Mouse (Mus musculus): ENCODE measurements around the gene Mtap. TPM values are rescaled to one million over a fixed set of nuclear protein-coding genes. Genes with fewer than 3 reads are reported as not detected.

Mtap gene
- polyA plus RNA-seq, 1 experiment from 2014 or later = 95.0 TPM

DNA sequence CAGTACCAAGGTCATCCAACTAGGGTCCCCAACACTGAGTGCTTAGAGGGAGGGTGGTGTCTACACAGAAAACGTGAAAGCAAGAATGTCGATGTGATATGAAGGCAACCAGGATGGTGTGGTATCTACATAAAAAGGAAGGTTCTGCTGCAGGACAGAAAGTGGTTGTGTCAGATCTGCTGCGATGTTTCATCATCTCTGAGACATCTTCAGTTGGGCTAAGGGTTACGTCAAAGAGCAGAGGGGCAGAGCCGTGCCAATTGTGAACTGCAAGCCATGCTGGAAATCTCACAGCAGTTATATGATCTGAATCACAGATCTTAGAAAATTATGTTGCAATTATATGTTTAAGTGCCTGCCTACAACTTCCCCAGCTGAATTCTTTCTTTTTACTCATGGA lies 16.6 kb upstream of the Mtap start:
- Histone ChIP-seq H3K36me3 (no peaks in the 10 kb centered on the region), H3K4me1 (peaks cover 11% of the 10 kb centered on the region), H3K4me3 (no peak overlapping the region), H3K27me3 (ENCODE audit: insufficient read depth, poor library complexity, severe bottlenecking) (no peaks in the 10 kb centered on the region), H3K9me3 (no peaks in the 10 kb centered on the region), H3K27ac (no peak overlapping the region)
- WGBS = 86% methylated on average over 5 of the region's 5 CpGs
- DNase-seq (ENCODE audit: low spot score) = no peak

DNA sequence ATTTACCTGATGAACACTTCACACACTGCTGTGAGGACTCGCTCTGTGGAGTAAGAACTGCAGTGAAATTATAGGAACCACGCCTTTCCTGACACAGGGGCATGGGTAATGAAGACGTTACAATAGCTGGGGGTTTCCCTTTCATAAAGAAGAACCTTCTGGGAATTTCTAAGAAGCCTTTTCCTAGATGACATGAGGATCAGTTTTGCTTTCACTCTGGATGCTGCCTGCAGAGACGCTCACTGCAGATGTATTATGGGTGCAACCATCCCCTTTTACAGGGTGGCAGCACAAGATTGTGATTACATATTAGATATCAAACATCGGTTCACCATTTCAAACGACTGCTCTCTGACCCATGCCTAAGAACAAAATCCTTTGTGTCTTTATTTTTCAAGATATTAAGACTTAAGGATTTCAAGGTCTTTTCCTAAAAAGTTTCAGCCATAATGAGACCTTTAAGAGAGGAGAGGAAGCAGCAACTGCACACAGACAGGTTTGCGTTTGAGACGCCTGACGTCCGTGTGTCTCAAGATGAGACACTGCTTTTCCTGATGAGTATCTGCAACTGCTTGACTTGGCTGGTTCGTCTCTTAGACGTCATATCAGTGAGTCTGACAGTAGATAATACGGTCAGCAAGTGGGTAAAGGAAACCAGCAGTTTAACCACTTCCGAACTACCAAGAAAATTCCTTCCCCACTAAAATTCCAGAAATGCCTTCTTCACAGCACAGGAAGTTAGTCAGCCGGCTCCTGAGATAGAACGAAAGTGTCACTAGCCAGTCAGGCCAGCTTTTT lies 13.3 kb upstream of the Mtap start:
- WGBS = 30% methylated on average over 16 of the region's 16 CpGs
- H3K36me3 ChIP-seq = no peaks in the 10 kb centered on the region
- H3K4me3 ChIP-seq = peak overlapping the region; percentile 22
- H3K27me3 ChIP-seq (ENCODE audit: insufficient read depth, poor library complexity, severe bottlenecking) = no peaks in the 10 kb centered on the region
- H3K9me3 ChIP-seq = no peaks in the 10 kb centered on the region
- H3K27ac ChIP-seq = 0 out of 2 replicates have a peak overlapping the region, but pooled peaks have one; percentile 1
- DNase-seq (ENCODE audit: low spot score) = no peak
- H3K4me1 ChIP-seq = peaks cover 20% of the 10 kb centered on the region

DNA sequence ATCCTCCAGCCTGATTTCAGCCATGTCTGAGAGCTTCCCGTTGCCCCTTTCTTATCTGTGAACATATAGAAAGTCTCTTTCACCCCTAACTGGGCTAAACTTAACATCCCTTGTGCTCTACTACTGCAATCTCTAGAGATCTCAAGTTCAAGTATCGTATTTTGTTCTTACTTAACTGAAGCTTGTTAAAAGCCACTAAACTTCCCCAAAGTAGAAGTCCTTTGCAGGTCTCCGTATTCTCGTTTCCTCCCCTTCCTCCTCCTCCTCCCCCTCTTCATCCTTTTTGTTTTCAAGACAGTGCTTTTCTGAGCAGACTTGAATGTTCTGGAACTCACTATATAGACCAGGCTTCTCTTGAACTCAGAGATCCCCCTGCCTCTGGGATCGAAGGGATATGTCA lies 9.2 kb upstream of the Mtap start:
- Histone ChIP-seq H3K9me3 (no peaks in the 10 kb centered on the region), H3K4me3 (peak overlapping the region; percentile 35; the same call in 1 of the 2 replicates), H3K36me3 (no peaks in the 10 kb centered on the region), H3K4me1 (peaks cover 24% of the 10 kb centered on the region), H3K27me3 (ENCODE audit: insufficient read depth, poor library complexity, severe bottlenecking) (no peaks in the 10 kb centered on the region), H3K27ac (peak overlapping the region; percentile 62; the same call in 1 of the 2 replicates)
- WGBS = 40% methylated on average over 5 of the region's 5 CpGs
- no peak for DNase-seq (ENCODE audit: low spot score)

DNA sequence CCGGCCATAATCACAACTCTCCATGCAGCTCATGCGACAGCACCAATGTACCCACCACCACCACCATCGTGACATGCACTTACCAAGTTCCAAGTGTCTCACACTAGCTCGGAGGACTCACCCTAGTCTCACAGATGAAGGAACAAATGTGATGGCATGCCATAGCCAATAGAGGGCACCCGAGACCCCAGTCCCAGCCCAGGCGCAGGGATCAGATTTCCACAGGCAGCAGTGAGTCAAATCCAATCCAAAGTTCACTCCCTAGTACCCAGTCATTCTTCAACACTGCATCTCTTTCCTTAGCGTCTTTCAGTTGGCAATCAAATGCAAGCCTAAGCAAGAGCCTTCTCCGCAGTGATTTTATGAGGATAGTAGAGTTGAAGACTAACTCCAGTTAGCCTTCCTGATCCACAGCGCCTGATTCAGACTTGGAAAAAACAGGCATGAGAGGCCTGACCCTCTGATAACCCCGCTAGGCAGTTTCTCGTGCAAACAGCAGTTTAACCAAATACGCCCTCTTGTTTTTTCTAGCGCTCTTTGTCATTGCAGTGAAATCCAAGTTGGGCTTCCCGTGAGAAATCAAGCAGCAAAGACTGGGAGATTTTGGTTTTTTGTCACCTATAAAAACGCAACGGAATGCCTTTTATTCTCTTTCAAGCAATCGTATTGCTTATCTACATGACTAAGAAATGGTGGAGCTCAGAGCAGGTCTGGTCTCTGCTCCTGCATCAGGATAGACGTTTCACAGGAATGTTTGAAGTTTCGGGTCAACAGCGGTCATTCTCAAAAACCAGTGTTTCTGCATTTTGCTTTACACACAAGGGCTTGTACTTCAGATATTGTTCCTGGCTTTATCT lies 8.6 kb upstream of the Mtap start:
- WGBS = 18% methylated on average over 20 of the region's 20 CpGs
- Histone ChIP-seq H3K4me3 (peak overlapping the region; percentile 35), H3K4me1 (peaks cover 24% of the 10 kb centered on the region), H3K27me3 (ENCODE audit: insufficient read depth, poor library complexity, severe bottlenecking) (no peaks in the 10 kb centered on the region), H3K36me3 (no peaks in the 10 kb centered on the region), H3K9me3 (no peaks in the 10 kb centered on the region), H3K27ac (peak overlapping the region; percentile 62)
- DNase-seq (ENCODE audit: low spot score) = peak; percentile 84

DNA sequence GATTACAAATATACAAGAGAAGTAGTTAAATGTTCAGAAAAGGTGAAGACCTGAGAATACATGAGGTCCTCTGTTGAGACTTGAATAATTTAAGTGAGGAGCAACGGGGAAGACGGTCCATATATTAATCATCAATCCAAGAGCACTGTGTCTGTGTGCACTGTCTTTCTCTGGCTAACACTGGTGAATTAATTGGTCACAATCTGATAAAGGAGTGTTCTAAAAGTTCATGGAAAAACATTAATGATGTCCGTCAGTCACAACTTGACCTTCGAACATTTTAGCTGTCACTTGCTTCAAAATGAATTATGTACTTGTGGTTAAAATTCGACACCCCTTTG lies 8.0 kb upstream of the Mtap start:
- H3K4me1 ChIP-seq = peaks cover 22% of the 10 kb centered on the region
- WGBS = 73% methylated on average over 5 of the region's 5 CpGs
- DNase-seq (ENCODE audit: low spot score) = no peak
- H3K27ac ChIP-seq = no peak overlapping the region
- H3K36me3 ChIP-seq = no peaks in the 10 kb centered on the region
- H3K27me3 ChIP-seq (ENCODE audit: insufficient read depth, poor library complexity, severe bottlenecking) = no peaks in the 10 kb centered on the region
- no peak overlapping the region for H3K4me3 ChIP-seq
- no peaks in the 10 kb centered on the region for H3K9me3 ChIP-seq

DNA sequence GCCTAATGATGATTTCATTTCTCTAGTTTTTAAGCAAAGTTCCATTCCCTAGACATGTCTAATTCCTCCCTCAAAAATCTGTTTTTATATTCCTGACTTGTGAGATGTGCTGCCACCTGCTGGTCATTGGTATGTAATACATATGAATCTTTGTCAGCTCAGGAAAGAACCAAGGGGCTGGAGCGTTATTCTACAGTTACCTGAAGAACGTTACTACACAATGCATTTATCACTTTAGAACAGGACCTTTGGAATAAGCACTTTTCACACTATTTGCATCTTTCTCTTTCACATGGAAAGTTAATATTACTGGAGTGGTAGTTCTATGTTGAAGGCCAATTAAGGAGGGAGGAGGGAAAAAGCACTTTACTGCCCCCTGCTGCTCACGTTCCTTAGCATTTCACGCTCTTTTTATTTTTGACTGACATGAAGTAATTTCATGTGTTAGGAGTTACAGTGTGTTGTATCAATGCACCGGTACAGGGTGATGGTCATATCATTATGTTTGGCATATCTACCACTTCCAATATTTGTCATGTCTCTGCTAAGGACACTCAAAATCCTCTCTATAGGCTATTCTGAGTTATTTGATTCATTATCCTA lies 7.5 kb upstream of the Mtap start:
- H3K4me1 ChIP-seq = peaks cover 17% of the 10 kb centered on the region
- DNase-seq (ENCODE audit: low spot score) = no peak
- no peaks in the 10 kb centered on the region for H3K9me3 ChIP-seq
- H3K27ac ChIP-seq = no peak overlapping the region
- peak overlapping the region; percentile 31; the same call in 1 of the 2 replicates for H3K4me3 ChIP-seq
- H3K27me3 ChIP-seq (ENCODE audit: insufficient read depth, poor library complexity, severe bottlenecking) = no peaks in the 10 kb centered on the region
- no peaks in the 10 kb centered on the region for H3K36me3 ChIP-seq
- WGBS = 6% methylated on average over 5 of the region's 5 CpGs

DNA sequence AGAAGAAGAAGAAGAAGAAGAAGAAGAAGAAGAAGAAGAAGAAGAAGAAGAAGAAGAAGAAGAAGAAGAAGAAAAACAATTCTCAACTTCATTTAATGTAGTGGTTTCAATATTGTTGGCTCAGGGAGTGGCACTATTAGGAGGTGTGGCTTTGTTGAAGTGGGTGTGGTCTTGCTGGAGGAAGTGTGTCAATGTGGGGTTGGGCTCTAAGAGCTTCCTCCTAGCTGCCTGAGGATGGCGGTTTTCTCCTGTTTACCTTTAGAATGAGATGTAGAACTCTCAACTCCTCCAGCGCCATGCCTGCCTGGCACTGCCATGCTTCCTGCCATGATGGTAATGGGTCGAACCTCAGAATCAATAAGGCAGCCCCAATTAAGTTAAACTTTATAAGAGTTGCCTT lies 5.1 kb upstream of the Mtap start:
- WGBS = 83% methylated on average over 3 of the region's 3 CpGs
- no peaks in the 10 kb centered on the region for H3K27me3 ChIP-seq (ENCODE audit: insufficient read depth, poor library complexity, severe bottlenecking)
- no peaks in the 10 kb centered on the region for H3K9me3 ChIP-seq
- H3K36me3 ChIP-seq = no peaks in the 10 kb centered on the region
- DNase-seq (ENCODE audit: low spot score) = no peak
- peaks cover 15% of the 10 kb centered on the region for H3K4me1 ChIP-seq
- H3K27ac ChIP-seq = no peak overlapping the region
- H3K4me3 ChIP-seq = no peak overlapping the region

DNA sequence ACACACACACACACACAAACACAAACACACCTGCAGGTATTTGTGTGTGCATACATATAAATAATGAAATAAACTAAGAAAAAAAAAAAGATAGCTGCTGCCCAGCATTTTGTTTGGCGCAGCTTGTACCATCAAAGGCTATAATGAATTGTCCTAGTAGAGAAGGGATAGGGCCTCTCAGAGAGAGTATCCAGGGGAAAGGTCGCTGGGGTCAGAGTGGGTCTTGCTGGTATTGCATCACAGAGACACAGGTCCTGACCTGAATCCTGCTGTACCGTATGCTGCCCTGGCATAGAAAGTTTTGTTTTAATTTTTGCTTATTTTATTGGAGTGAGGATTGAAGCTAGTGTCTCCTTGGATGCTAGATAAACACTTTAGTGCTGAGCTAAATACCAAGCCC lies 566 bp upstream of the Mtap start:
- Histone ChIP-seq H3K4me1 (peaks cover 31% of the 10 kb centered on the region), H3K27me3 (ENCODE audit: insufficient read depth, poor library complexity, severe bottlenecking) (no peaks in the 10 kb centered on the region), H3K9me3 (no peaks in the 10 kb centered on the region), H3K36me3 (no peaks in the 10 kb centered on the region), H3K27ac (peak overlapping the region; percentile 93; the same call in 1 of the 2 replicates), H3K4me3 (peak overlapping the region; percentile 89; the same call in 1 of the 2 replicates)
- DNase-seq (ENCODE audit: low spot score) = no peak
- 44% methylated on average over 3 of the region's 3 CpGs for WGBS

DNA sequence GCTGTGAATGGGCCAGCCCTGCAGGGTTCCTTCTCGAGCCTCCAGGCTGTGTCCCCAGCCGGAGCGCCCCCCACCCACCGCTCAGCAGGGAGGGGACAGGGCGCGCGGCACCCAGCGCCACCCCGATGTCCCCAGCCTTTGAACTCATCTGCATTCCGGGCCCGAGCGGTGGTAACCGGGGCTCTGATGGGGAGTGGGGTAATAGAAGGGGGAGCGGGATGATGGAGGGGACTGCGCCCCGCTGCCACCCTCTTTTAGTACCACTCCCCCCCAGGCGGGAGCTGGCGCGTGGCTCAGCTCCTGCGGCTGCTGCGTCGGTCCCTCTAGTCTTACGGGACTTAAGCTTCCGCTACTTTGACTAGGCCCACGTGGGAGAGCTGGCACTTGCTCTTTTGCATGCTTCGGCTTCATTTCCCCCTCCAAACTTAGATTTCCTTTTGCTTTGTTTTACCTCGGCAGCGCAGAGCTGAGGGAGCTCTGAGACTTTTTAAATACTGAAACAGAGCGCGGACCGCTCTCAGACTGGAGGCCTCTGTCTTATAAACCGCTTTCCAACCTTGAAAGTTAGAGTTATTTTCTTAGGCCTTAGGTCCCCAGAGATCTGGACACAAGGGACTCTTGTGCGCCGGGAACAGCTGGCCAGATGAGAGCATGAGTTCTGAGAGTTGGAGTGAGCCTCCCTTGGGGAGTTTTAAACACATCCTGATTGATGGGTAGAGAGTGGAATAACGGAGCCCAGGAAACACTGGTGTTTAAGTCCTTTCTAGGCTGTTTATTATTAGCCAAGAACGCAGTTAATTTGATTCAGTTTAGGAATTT lies 829 bp downstream of the Mtap start:
- no peak for DNase-seq (ENCODE audit: low spot score)
- H3K4me1 ChIP-seq = peaks cover 32% of the 10 kb centered on the region
- under 1% methylated on average over 36 of the region's 36 CpGs for WGBS
- H3K4me3 ChIP-seq = peak overlapping the region; percentile 89
- H3K27me3 ChIP-seq (ENCODE audit: insufficient read depth, poor library complexity, severe bottlenecking) = no peaks in the 10 kb centered on the region
- no peaks in the 10 kb centered on the region for H3K36me3 ChIP-seq
- H3K27ac ChIP-seq = peak overlapping the region; percentile 93
- H3K9me3 ChIP-seq = no peaks in the 10 kb centered on the region

DNA sequence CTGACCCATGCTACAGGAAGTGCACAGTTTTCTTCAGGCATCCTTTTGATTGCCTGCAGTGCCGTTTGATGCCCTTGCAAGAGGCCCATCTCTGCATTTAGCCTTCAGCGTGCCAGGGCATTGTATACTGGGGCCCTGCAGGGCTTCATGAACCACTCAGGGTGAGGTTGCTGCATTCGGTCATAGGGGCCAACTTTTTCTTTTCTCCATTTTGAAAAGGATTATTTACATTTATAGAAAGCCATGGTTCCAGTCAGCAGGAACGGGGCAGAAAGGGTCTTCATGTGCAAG lies 1.4 kb downstream of the Mtap start:
- peaks cover 32% of the 10 kb centered on the region for H3K4me1 ChIP-seq
- H3K4me3 ChIP-seq = peak overlapping the region; percentile 89
- no peaks in the 10 kb centered on the region for H3K27me3 ChIP-seq (ENCODE audit: insufficient read depth, poor library complexity, severe bottlenecking)
- H3K9me3 ChIP-seq = no peaks in the 10 kb centered on the region
- peak overlapping the region; percentile 93; the same call in 1 of the 2 replicates for H3K27ac ChIP-seq
- no peaks in the 10 kb centered on the region for H3K36me3 ChIP-seq
- DNase-seq (ENCODE audit: low spot score) = no peak
- WGBS = 29% methylated on average over 4 of the region's 4 CpGs

DNA sequence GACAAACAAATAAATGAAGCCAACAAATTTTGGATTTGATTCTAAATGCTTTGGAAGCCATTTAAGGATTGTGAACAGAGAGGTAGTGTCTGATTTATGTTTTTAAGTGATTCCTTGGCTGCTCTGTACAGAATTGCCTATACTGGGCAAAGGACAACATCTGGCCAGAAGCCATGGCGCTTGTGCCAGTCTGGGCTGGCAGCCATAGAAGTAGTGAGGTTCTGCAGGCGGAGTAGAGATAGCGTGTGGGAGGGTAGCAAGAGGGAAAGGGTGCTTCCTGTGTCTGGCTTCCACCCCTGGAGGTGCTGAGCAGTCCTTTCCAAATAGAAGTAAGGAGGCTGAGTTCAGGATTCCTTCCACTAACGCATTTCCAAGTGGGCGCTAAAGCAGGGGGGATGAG lies 3.9 kb downstream of the Mtap start:
- no peak for DNase-seq (ENCODE audit: low spot score)
- H3K4me3 ChIP-seq = no peak overlapping the region
- H3K27me3 ChIP-seq (ENCODE audit: insufficient read depth, poor library complexity, severe bottlenecking) = no peaks in the 10 kb centered on the region
- H3K9me3 ChIP-seq = no peaks in the 10 kb centered on the region
- H3K4me1 ChIP-seq = peaks cover 32% of the 10 kb centered on the region
- H3K36me3 ChIP-seq = peaks cover 6% of the 10 kb centered on the region; the same call in 1 of the 2 replicates
- no peak overlapping the region for H3K27ac ChIP-seq
- 62% methylated on average over 5 of the region's 5 CpGs for WGBS

DNA sequence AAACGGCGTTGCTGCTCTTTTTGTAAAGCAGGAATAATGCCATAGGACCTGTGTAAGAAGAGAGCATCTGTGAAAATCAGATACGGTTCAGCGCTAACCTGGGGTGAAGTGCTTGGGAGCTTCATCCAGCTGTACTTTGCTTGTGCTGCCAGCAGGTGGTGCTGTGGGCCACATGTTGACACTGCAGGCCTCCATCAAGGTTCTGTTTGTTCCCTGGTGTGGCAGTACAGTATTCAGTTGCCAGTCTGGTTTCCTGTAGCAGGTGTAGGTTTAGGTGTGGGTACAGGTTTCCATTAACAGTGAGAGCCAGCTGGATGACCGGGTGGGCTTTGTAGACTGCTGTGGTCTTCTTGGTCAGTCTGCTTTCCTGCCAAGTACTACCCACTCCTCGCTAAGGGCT lies 8.5 kb downstream of the Mtap start:
- DNase-seq (ENCODE audit: low spot score) = peak; percentile 85
- whole genome bisulfite sequencing = 44% methylated on average over 6 of the region's 6 CpGs
- H3K27ac ChIP-seq = no peak overlapping the region
- peaks cover 28% of the 10 kb centered on the region for H3K36me3 ChIP-seq
- no peaks in the 10 kb centered on the region for H3K9me3 ChIP-seq
- H3K4me3 ChIP-seq = no peak overlapping the region
- no peaks in the 10 kb centered on the region for H3K27me3 ChIP-seq (ENCODE audit: insufficient read depth, poor library complexity, severe bottlenecking)
- peaks cover 9% of the 10 kb centered on the region for H3K4me1 ChIP-seq

All from heart, embryonic 10.5 days (tissue).